Mouse (Mus musculus) lung, postnatal 0 days (tissue): ENCODE measurements around the gene Jak2.

Experiments
- CTCF ChIP-seq: IDR thresholded peaks from 2 replicates; pipeline ENCODE4 v1.5.1; 2016; ENCODE audit warnings: antibody characterized with exemption, mild to moderate bottlenecking
- EP300 ChIP-seq: IDR thresholded peaks from 2 replicates; pipeline ENCODE4 v1.6.1; 2016; ENCODE audit warnings: antibody characterized with exemption, mild to moderate bottlenecking, control low read depth

GRCm38 (mm10) chr19:29294756-29295155 is 43.1 kb downstream of the Jak2 start:
- no peak for TF ChIP-seq CTCF
- TF ChIP-seq EP300: no peak
